Mouse (Mus musculus) thymus, postnatal 36 days (tissue): ENCODE results near the gene Trhr2.

Experiments used
- DNase-seq, 2 experiments: peaks; one replicate each; pipeline ENCODE4 v3.0.0; 2022; ENCODE audit warnings: mixed read lengths in 2 of 2

The Trhr2 gene

GRCm38 (mm10) chr8:122354157-122354556 is 6.4 kb downstream of the Trhr2 start:
- no peak for DNase-seq

DNA sequence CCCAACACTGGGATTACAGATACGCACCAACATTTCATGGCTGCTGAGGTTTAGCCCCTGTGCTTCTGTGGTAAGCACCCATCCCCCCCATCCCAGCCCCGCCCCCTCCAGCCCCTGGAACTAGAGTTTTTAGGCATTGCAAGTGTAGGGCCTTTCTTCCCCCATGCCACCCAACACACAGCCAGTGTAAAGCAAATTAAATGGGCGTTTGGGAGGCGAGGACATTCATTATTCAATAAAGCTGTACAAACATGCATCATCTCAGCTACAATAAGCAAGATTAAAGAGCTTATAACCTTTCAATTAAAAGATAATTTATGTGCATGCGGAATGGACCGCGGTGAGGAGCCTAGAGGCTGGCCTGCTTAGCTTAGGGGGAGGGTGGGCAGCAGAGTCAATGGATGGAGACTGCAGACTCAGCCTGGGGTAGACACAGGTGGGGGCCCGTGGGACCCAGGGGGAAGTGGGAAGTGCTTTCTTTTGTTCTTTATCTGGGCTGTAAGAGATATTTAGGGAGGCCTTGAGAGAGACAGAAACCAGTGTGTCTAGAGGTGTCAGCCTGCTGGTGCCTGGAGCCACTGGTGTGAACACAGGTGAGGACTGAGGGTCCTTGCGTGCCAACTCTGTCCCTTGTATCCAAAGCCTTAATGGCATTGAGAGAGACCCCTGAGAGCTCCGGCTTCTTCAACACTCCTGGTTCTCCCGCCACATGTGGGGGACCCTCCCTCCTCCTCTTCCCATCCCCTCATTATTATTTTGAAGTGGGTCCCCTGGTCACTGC is 10.0 kb downstream of the Trhr2 start:
- no peak for DNase-seq

- no peak for DNase-seq
Observed at GRCm38 (mm10) chr8:122349357-122350297, 10.9 kb downstream of the Trhr2 start.

- DNase-seq = no peak
Observed at GRCm38 (mm10) chr8:122347811-122348552, 12.6 kb downstream of the Trhr2 start.

- DNase-seq = no peak
Observed at GRCm38 (mm10) chr8:122345181-122346095, 15.1 kb downstream of the Trhr2 start.

DNA sequence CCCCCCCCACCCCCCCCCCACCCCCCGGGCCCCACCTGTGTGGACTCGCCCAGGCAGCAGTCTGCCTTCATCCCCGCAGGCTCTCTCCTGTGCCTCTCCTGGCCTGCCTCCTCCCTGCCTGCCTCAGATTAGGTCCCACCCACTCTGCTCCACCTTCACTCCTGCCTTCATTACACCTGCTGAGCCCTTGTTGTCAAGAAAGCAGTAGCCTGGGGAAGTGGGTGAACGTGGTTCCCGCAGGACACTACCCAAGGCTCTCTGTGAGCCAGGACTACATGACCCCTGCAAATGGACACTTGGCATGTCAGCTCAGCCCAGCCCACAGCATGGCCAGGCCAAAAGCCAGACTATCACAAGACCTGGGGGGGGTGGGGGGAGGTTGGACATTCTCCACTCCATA is 16.3 kb downstream of the Trhr2 start:
- DNase-seq = no peak

DNA sequence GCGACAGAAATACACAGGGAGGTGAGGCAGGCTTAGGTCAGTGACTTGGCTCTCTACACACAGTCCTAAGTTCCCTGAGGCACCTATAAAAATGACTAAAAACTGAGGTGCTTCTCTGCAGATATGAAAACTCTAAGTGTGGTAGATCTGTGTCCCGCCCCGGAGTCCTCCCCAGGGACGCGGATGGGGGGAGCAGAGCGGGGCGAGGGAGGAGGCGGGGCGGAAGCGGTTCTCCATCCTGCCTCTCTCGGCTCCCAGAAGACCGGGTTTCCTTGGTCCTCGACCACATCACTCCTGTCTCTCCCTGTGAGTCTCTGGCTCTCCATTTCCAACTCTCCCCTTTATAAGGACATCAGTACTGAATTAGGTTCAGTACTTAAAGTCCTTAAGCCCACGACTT is 16.8 kb downstream of the Trhr2 start:
- DNase-seq = peak; percentile 57 to 68

DNA sequence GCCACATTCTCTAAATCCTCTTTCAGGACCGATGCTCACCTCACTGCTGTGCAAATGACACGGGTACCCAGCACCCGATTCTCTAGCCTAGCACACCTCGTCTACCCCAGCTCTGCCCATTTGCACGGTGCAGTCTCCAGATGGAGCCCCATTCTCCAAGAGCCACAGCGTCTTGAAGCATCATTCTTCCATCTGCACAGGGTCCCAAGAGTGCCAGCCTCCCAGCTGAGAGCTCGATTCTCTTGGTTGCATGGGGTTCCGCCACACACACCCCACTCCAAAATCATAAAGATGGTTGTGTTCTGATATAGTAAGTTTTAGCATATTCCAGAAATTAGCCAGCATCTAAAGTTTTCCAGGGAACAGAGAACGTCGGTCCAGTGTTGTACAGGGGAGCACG is 17.2 kb downstream of the Trhr2 start:
- no peak for DNase-seq

DNA sequence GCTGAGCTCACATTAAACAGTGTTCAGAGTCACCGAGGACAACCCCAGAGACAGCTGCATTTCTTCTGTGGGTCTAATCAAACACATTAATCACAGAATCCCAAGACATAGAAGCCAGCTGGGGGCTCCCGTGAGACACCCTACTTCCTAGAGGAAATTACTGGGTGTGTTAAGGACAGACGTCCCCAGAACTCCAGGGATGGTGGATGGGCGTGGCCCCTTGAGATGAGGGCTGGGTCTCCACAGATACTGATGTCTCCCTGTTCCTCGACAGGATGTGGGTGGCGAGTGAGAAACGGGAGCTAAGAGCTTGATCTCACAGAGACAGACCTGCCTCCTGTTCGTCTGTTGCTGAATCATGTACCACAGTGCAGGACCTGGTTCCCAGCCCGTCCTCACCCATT is 17.7 kb downstream of the Trhr2 start:
- DNase-seq = peak; percentile 34 to 49

GRCm38 (mm10) chr8:122342362-122342761 is 18.2 kb downstream of the Trhr2 start:
- no peak for DNase-seq

DNA sequence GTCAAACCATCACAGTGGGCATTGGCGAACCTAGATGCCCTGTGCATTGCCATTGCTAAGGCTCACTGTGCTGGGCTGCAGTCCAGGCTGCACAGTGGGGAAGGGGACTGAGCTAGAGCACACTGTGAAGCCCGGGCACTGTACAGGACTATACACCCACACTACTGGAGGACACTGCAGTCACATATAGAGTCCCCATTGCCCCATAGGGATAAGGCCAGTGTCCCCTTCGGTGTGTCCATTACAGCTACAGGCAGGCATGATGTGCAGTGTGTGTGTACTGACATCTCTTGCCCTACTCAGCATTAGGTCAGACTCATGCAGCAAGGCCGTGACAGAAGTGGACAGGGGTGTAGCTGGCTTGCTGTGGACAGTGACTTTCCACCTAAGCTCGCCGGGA is 18.8 kb downstream of the Trhr2 start:
- DNase-seq = no peak

DNA sequence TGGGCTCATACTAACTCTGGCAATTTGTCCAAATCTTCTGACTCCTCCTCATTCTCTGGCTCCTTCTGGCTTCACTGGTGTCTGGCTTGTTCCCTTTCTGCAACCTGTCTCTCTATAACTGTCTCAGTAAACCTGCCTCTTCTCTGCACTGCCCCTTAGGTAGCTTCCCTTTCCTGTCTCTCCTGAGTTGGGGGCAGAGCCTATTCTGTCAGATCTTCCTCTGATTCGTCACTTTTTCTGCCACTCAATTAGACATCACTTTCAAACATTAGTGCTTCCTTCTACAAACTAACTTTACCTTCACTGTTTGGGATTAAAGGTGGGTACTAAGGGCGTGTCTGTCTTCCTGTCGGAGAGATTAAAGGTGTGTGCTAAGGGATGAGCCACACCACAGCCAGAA is 19.8 kb downstream of the Trhr2 start:
- no peak for DNase-seq

DNA sequence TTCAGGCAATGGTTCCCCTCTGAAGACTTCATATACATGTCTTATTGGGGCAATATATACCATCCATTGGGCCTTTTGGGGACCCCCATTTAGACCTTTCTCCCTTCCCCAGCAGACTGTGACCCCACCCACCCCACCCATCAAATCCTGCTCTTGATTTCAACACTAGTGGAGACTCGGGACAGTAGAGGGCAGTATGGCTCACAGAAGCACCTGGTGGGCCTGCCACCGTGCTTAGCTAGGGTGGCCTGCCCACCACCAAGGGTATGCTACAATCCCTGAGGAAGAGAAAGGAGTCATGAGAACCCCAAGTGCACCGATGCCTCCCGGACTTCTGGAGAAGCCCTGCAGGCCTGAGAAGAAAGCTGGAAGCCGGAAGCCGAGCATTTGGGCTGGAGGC is 21.7 kb downstream of the Trhr2 start:
- no peak for DNase-seq

DNA sequence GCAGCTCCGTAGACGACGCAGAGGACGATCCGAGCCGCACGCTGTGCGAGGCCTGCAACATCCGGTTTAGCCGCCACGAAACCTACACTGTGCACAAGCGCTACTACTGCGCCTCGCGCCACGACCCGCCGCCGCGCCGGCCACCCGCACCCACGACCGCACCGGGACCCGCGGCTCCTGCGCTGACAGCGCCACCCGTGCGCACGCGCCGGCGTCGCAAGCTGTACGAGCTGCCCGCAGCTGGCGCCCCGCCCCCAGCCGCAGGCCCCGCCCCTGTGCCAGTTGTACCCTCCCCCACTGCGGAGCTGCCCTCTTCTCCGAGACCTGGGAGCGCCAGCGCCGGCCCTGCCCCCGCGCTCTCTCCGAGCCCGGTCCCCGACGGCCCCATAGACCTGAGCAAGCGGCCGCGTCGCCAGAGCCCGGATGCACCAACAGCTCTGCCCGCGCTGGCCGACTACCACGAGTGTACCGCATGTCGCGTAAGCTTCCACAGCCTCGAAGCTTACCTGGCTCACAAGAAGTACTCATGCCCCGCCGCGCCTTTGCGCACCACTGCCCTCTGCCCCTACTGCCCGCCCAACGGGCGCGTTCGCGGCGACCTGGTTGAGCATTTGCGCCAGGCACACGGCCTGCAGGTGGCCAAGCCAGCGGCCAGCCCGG is 24.2 kb downstream of the Trhr2 start:
- DNase-seq = no peak

DNA sequence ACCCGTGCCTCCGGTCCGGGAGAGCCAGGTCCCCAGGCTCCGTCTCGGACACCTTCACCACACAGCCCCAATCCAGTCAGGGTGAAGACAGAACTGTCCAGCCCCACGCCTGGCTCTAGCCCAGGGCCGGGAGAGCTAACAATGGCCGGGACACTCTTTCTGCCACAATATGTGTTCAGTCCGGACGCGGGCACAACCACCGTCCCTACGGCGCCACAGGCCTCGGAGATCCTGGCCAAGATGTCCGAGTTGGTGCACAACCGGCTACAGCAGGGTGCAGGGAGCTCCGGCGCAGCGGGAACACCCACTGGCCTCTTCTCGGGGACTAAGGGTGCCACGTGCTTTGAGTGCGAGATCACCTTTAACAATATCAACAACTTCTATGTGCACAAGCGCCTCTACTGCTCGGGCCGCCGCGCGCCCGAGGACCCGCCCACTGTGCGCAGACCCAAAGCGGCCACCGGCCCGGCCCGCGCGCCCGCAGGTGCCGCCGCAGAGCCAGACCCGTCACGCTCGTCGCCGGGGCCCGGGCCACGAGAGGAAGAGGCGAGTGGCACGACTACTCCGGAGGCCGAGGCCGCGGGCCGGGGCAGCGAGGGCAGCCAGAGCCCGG is 24.8 kb downstream of the Trhr2 start:
- no peak for DNase-seq

GRCm38 (mm10) chr8:122334791-122335490 is 25.6 kb downstream of the Trhr2 start:
- DNase-seq = no peak

DNA sequence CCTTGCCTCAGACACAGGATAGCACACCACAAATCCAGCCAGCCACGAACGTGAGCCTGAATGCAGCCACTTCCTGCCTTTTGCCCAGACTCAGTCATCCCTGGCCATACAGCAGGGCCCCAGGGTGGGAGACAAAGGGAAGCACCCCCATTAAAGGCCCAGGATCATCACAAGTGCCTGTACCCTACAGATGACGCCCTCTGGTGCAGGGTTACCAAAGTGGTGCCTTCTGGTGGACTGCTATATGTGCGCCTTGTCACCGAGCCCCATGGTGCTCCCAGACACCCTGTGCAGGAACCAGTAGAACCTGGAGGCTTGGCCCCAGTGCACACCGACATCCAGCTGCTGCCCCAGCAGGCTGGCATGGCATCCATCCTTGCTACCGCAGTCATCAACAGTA is 27.0 kb downstream of the Trhr2 start:
- no peak for DNase-seq

- DNase-seq = peak; percentile 79 to 84
Observed at GRCm38 (mm10) chr8:122332753-122333506, 27.6 kb downstream of the Trhr2 start.

DNA sequence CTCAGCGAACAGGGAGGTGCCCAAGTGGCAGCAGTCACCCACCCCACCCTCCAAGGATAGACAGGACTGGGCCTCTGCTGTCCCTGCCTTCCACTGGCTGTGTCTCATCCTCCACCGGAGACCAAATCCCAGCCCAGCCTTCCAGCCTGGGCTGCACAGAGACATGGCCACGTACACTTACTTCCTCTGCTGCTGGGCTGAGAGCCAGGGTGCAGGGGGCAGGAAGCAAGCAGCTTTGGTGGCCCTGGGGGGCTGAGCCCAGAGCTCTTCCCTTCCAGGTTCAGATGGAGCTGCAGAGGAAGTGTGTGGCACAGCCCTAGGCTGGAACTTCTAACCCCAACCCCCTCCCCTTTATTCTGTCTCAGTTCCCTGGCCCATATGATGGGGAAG is 29.4 kb downstream of the Trhr2 start:
- peak; percentile 29 to 43 for DNase-seq
